Mouse (Mus musculus): ENCODE data around the gene Hoxc8. TPM values are rescaled to one million over a fixed set of nuclear protein-coding genes. Genes with fewer than 3 reads are reported as not detected.

Hoxc8 gene
- polyA plus RNA-seq, 2 experiments: 0.04 TPM

GRCm38 (mm10) chr15:103010112-103010846, 19.9 kb downstream of the Hoxc8 start:
- H3K4me3 ChIP-seq (ENCODE audit: insufficient read depth in 1 of 2, low read depth in 2 of 2, low read length in 2 of 2): no peak overlapping the region
- no peak for DNase-seq (ENCODE audit: low read depth in 3 of 3, low spot score in 3 of 3)
- peaks cover 100% of the 10 kb centered on the region for H3K27me3 ChIP-seq (ENCODE audit: control insufficient read depth, insufficient read depth, low read length)
- no peaks in the 10 kb centered on the region for H3K4me1 ChIP-seq (replicated peaks; ENCODE audit: control insufficient read depth in 2 of 2, insufficient read depth in 2 of 2, low read length in 1 of 2)
- ATAC-seq (ENCODE audit: insufficient read depth): no peak
- 2% methylated on average over 31 of the region's 31 CpGs for WGBS (ENCODE audit: insufficient replicate concordance)
- H3K4me2 ChIP-seq (ENCODE audit: low read depth): no peak overlapping the region
- no peaks in the 10 kb centered on the region for H3K9me3 ChIP-seq (ENCODE audit: control insufficient read depth, low read length)
- TF ChIP-seq CTCF (IDR thresholded peaks at IDR 0.05; ENCODE audit: low read depth) (no peak), EP300 (IDR thresholded peaks at IDR 0.05; ENCODE audit: low read depth) (no peak)
- no peak overlapping the region for H3K9ac ChIP-seq (replicated peaks)
- H3K36me3 ChIP-seq (replicated peaks; ENCODE audit: control insufficient read depth, insufficient read depth, low read depth): no peaks in the 10 kb centered on the region
- no peak overlapping the region for H3K27ac ChIP-seq

DNA sequence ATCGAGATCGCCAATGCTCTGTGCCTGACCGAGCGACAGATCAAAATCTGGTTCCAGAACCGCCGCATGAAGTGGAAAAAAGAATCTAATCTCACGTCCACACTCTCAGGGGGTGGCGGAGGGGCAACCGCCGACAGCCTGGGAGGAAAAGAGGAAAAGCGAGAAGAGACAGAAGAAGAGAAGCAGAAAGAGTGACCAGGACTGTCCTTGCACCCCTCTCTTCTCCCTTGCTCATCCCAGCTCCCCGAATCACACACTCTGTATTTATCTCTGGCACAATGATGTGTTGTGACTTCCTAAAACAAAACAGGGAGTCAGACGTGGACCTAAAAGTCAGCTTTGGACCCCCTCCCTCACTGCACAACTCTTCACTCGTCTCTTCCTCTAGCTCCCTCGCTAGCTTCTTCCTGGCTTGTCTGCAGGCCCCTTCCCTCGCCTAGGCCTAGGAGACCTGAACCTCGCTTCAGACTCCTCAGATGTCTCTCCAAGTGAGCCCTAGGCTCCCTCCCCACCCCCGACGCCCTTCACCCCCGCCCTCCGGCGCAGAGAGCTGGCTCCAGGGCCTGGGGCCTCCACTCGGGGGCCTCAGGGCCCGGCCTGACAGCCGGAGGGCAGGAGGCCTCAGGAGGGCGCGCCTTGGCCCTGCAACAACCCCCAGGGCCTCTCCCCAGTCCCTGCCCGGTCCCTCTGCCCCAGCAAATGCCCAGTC, 20.6 kb downstream of the Hoxc8 start:
- no peak for DNase-seq (ENCODE audit: low read depth in 3 of 3, low spot score in 3 of 3)
- WGBS (ENCODE audit: insufficient replicate concordance): 2% methylated on average over 28 of the region's 28 CpGs
- no peak overlapping the region for H3K4me3 ChIP-seq (ENCODE audit: insufficient read depth in 1 of 2, low read depth in 2 of 2, low read length in 2 of 2)
- H3K36me3 ChIP-seq (replicated peaks; ENCODE audit: control insufficient read depth, insufficient read depth, low read depth): no peaks in the 10 kb centered on the region
- no peaks in the 10 kb centered on the region for H3K4me1 ChIP-seq (replicated peaks; ENCODE audit: control insufficient read depth in 2 of 2, insufficient read depth in 2 of 2, low read length in 1 of 2)
- ATAC-seq (ENCODE audit: insufficient read depth): no peak
- no peak for TF ChIP-seq EP300 (IDR thresholded peaks at IDR 0.05; ENCODE audit: low read depth)
- H3K9me3 ChIP-seq (ENCODE audit: control insufficient read depth, low read length): no peaks in the 10 kb centered on the region
- H3K27me3 ChIP-seq (ENCODE audit: control insufficient read depth, insufficient read depth, low read length): peaks cover 100% of the 10 kb centered on the region
- H3K27ac ChIP-seq: no peak overlapping the region
- H3K4me2 ChIP-seq (ENCODE audit: low read depth): no peak overlapping the region
- H3K9ac ChIP-seq (replicated peaks): no peak overlapping the region

DNA sequence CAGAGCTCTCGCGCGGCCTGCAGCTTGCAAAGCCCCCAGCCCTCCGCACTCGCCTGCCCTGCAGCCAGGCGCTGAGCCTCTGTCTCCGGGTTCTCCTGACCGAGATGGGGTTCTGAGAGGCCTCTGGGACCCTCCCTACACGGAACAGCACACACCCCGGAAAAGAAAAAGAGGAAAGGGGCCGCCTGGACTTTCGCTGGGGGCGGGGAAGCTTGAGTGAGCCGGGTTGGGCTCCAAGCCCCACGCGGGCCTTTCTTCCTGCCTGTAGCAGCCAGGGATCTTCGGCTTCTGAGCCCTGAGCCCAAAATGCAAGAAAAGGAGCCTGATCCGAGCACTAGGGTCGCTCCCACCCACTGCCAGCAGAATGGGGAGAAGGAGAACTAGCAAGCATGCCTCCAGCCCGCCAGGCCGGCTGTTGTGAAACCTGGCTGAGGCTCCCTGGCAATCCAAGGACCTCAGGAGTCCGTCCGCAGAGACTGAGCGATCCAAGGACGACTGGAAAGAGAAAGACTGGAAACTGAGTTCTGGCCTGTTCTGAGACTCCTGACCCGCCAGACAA, 21.6 kb downstream of the Hoxc8 start:
- WGBS (ENCODE audit: insufficient replicate concordance): 8% methylated on average over 26 of the region's 26 CpGs
- Histone ChIP-seq H3K4me2 (ENCODE audit: low read depth) (no peak overlapping the region), H3K9ac (replicated peaks) (no peak overlapping the region), H3K27ac (no peak overlapping the region), H3K27me3 (ENCODE audit: control insufficient read depth, insufficient read depth, low read length) (peaks cover 100% of the 10 kb centered on the region), H3K4me1 (replicated peaks; ENCODE audit: control insufficient read depth in 2 of 2, insufficient read depth in 2 of 2, low read length in 1 of 2) (no peaks in the 10 kb centered on the region), H3K9me3 (ENCODE audit: control insufficient read depth, low read length) (no peaks in the 10 kb centered on the region), H3K4me3 (ENCODE audit: insufficient read depth in 1 of 2, low read depth in 2 of 2, low read length in 2 of 2) (no peak overlapping the region), H3K36me3 (replicated peaks; ENCODE audit: control insufficient read depth, insufficient read depth, low read depth) (no peaks in the 10 kb centered on the region)
- no peak for DNase-seq (ENCODE audit: low read depth in 3 of 3, low spot score in 3 of 3)
- TF ChIP-seq CTCF (IDR thresholded peaks at IDR 0.05; ENCODE audit: low read depth): no peak
- no peak for TF ChIP-seq EP300 (IDR thresholded peaks at IDR 0.05; ENCODE audit: low read depth)
- ATAC-seq (ENCODE audit: insufficient read depth): no peak

DNA sequence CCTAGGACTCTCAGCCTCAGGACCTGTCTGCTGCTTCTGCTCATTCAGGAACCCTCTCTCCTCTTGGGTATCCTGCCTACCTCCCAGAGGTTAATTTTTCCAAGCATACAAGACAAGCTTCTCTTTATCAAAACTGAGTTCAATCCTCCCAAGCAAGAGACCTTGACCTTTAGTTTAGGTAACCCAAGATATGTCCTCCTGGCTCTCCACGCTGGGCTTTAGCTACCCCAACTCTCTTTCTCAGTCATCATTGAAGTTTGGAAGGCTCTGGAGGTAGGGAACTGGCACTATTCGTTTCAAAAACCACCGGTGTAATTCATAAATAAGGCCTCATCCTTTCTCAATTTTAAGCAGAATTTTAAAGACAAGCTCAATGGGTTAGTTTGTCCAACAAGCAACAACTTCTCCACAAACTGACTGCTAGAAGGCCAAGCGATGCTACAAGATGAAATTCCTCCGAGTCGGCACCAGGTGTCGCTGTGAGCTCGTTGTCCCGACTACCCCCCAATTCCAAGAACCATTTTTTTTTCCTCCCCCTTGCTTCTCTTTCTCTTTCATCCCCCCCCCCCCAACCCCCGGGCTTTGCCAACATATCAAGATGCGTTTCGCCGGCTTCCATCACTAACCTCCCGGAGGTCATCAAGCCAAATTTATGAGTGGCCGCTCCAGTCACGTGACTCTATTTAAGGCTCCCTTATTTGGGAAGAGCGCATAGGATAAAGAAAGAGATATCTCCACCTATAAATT, 23.0 kb downstream of the Hoxc8 start:
- ATAC-seq (ENCODE audit: insufficient read depth): no peak
- H3K9me3 ChIP-seq (ENCODE audit: control insufficient read depth, low read length): no peaks in the 10 kb centered on the region
- no peak overlapping the region for H3K4me2 ChIP-seq (ENCODE audit: low read depth)
- no peak overlapping the region for H3K27ac ChIP-seq
- TF ChIP-seq EP300 (IDR thresholded peaks at IDR 0.05; ENCODE audit: low read depth): no peak
- TF ChIP-seq CTCF (IDR thresholded peaks at IDR 0.05; ENCODE audit: low read depth): peak; percentile 73
- 3% methylated on average over 17 of the region's 17 CpGs for WGBS (ENCODE audit: insufficient replicate concordance)
- DNase-seq (ENCODE audit: low read depth in 3 of 3, low spot score in 3 of 3): no peak
- peaks cover 98% of the 10 kb centered on the region for H3K27me3 ChIP-seq (ENCODE audit: control insufficient read depth, insufficient read depth, low read length)
- H3K4me3 ChIP-seq (ENCODE audit: insufficient read depth in 1 of 2, low read depth in 2 of 2, low read length in 2 of 2): no peak overlapping the region
- H3K9ac ChIP-seq (replicated peaks): no peak overlapping the region
- H3K4me1 ChIP-seq (replicated peaks; ENCODE audit: control insufficient read depth in 2 of 2, insufficient read depth in 2 of 2, low read length in 1 of 2): no peaks in the 10 kb centered on the region
- no peaks in the 10 kb centered on the region for H3K36me3 ChIP-seq (replicated peaks; ENCODE audit: control insufficient read depth, insufficient read depth, low read depth)
